Mouse (Mus musculus): ENCODE data around the gene Tubb4b. TPM values are rescaled to one million over a fixed set of nuclear protein-coding genes. Genes with fewer than 3 reads are reported as not detected.

Tubb4b gene
- total RNA-seq, 2 experiments from 2014 or later: 826 to 940 TPM

GRCm38 (mm10) chr2:25227406-25227805 lies 2.9 kb upstream of the Tubb4b start:
- ATAC-seq (replicated peaks; ENCODE audit: low FRiP score, poor library complexity, severe bottlenecking): no peak

- no peak for ATAC-seq (replicated peaks; ENCODE audit: low FRiP score, poor library complexity, severe bottlenecking)
Measured at GRCm38 (mm10) chr2:25226864-25227263, 2.4 kb upstream of the Tubb4b start.

- ATAC-seq (replicated peaks; ENCODE audit: low FRiP score, poor library complexity, severe bottlenecking): no peak
Measured at GRCm38 (mm10) chr2:25225811-25226379, 1.4 kb upstream of the Tubb4b start.

GRCm38 (mm10) chr2:25224766-25225752 lies 557 bp upstream of the Tubb4b start:
- ATAC-seq (replicated peaks; ENCODE audit: low FRiP score, poor library complexity, severe bottlenecking): peak; percentile 74

- peak; percentile 65 for ATAC-seq (replicated peaks; ENCODE audit: low FRiP score, poor library complexity, severe bottlenecking)
Measured at GRCm38 (mm10) chr2:25223681-25224491, 616 bp downstream of the Tubb4b start.

- no peak for ATAC-seq (replicated peaks; ENCODE audit: low FRiP score, poor library complexity, severe bottlenecking)
Measured at GRCm38 (mm10) chr2:25221331-25221772, 3.1 kb downstream of the Tubb4b start.

- no peak for ATAC-seq (replicated peaks; ENCODE audit: low FRiP score, poor library complexity, severe bottlenecking)
Measured at GRCm38 (mm10) chr2:25218445-25218844, 6.1 kb downstream of the Tubb4b start, which contains the start of gene Fam166a. Gene Fam166a, plus strand, starts transcription at chr2:25218745.

GRCm38 (mm10) chr2:25217666-25218065 lies 6.8 kb downstream of the Tubb4b start:
- ATAC-seq (replicated peaks; ENCODE audit: low FRiP score, poor library complexity, severe bottlenecking): no peak

- ATAC-seq (replicated peaks; ENCODE audit: low FRiP score, poor library complexity, severe bottlenecking): no peak
Measured at GRCm38 (mm10) chr2:25214444-25214843, 10.1 kb downstream of the Tubb4b start, which contains the start of gene Stpg3. Gene Stpg3, minus strand, starts transcription at chr2:25214637.

GRCm38 (mm10) chr2:25213266-25213865 lies 11.1 kb downstream of the Tubb4b start:
- no peak for ATAC-seq (replicated peaks; ENCODE audit: low FRiP score, poor library complexity, severe bottlenecking)

- ATAC-seq (replicated peaks; ENCODE audit: low FRiP score, poor library complexity, severe bottlenecking): peak; percentile 92
Measured at GRCm38 (mm10) chr2:25211121-25211670, 13.3 kb downstream of the Tubb4b start, which contains the start of gene Nelfb. Gene Nelfb, minus strand, starts transcription at chr2:25211489.

GRCm38 (mm10) chr2:25210686-25211085 lies 13.8 kb downstream of the Tubb4b start:
- peak; percentile 53 for ATAC-seq (replicated peaks; ENCODE audit: low FRiP score, poor library complexity, severe bottlenecking)

GRCm38 (mm10) chr2:25207593-25207992 lies 16.9 kb downstream of the Tubb4b start:
- no peak for ATAC-seq (replicated peaks; ENCODE audit: low FRiP score, poor library complexity, severe bottlenecking)

GRCm38 (mm10) chr2:25203631-25204214 lies 20.8 kb downstream of the Tubb4b start:
- peak; percentile 53 for ATAC-seq (replicated peaks; ENCODE audit: low FRiP score, poor library complexity, severe bottlenecking)

GRCm38 (mm10) chr2:25200631-25201030 lies 23.9 kb downstream of the Tubb4b start:
- no peak for ATAC-seq (replicated peaks; ENCODE audit: low FRiP score, poor library complexity, severe bottlenecking)

- ATAC-seq (replicated peaks; ENCODE audit: low FRiP score, poor library complexity, severe bottlenecking): no peak
Measured at GRCm38 (mm10) chr2:25197946-25198345, 26.6 kb downstream of the Tubb4b start.

- ATAC-seq (replicated peaks; ENCODE audit: low FRiP score, poor library complexity, severe bottlenecking): no peak
Measured at GRCm38 (mm10) chr2:25197191-25197590, 27.3 kb downstream of the Tubb4b start.

GRCm38 (mm10) chr2:25196172-25196954 lies 28.1 kb downstream of the Tubb4b start, which contains the start of gene Tor4a:
Gene Tor4a, minus strand, starts transcription at chr2:25196886.
- ATAC-seq (replicated peaks; ENCODE audit: low FRiP score, poor library complexity, severe bottlenecking): peak; percentile 53; the same call in 1 of the 2 replicates

Measured in erythroid progenitor cell, adult 5-6 weeks (primary cell).